Mouse (Mus musculus): ENCODE measurements at regions not wholly inside any gene's neighbourhood (a gene's known extent, or its start where the extent isn't known, plus 50 kb on each side); places are given as distances from the start of the nearest gene placed in this dataset.

DNA sequence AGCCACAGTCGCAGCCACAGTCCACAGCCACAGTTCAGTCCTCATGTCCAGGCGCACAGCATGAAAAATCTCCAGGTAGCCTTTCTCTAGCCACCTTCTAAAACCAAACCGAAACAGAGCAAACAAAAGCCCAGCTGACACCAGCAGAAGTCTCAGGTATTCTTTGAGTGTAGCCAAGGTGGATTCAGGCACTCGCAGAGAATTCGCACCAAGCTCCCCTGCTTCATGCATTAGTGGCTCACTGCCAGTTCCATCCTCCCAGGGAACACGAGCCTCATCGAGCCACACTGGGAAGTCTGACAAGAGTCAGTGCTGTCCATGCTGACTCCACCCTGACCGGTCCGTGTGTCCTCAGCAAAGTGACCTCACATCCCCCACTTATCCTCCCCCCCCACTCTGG lies 217.7 kb upstream of the Amigo2 start:
- peak in 1 of 2 experiments; percentile 27 for DNase-seq
- intact Hi-C loops (cut with DNase I): no loop called here

DNA sequence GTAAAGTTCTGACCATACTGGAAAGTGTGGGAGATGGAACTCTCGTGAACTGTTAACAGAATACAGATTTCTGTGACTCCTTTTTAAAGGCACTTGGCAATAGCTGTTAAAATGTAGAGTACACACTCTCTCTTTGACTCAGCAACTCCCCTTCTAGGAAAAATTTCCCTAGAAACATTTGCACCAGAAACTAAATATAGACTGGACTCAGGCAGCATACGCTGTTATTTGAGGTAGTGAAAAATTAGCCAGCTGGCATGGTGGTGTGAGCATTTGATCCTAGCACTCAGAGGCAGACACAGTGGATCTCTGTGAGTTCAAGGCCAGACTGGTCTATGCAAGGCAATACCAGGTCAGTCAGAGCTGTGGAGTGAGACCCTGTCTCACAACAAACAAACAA lies 215.5 kb upstream of the Amigo2 start:
- DNase-seq: no peak
- intact Hi-C loops (cut with DNase I): no loop called here

DNA sequence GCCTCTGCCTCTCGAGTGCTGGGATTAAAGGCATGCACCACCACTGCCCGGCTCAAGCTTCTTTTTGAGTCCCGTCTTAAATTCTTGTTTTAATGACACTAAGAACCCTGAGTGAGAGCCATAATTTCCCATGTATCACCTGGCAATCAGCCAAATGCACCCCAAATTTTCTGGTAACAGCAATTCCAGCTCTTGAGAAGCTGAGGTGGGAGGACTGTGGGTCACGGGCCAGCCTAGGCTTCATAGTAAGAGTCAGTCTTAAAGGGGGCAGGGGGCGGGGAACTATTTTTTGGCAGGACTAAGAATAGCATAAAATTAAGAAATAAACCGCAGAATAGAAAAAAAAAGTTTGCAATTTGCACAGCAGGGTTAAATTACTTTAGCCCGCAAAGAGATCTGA lies 214.9 kb upstream of the Amigo2 start:
- no peak for DNase-seq
- intact Hi-C loops (cut with DNase I): no loop called here

DNA sequence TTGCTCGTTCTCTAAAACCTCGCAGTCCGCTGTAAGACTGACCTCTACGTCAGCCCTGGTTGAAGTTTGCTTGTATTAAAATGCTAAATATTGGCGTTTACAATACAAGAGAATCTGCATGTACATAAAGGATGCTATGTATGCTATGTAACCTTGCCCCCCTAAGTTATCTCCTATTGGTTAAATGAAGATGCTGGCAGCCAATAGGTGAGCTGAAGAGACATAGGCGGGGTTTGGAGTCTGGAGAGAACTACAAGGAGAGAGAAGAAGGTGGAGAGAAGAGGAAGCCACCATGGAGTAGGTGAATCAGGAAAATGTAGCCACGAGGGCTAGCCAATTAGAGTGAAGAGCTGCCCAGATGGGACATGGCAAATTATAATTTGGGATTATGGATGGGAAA lies 214.0 kb upstream of the Amigo2 start:
- intact Hi-C loops (cut with DNase I): no loop called here
- no peak for DNase-seq

DNA sequence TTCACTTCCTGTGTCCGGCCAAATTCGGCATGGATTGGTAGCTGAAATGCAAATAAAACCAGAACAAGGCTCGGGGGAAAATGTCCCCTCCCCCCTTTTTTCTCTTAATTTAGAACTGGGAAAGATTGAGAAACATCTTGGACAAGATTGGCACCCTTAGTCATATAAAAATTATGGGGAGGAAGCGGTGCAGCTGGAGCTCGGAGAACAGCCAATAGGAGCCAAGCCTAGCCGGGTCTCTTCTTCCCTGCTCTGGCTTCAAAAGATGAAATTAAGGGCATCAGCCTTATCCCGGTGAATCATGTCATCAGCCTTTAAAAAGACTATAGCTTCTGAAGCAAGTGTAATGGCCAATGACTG lies 213.3 kb upstream of the Amigo2 start:
- intact Hi-C loops (cut with DNase I): no loop called here
- DNase-seq: no peak

DNA sequence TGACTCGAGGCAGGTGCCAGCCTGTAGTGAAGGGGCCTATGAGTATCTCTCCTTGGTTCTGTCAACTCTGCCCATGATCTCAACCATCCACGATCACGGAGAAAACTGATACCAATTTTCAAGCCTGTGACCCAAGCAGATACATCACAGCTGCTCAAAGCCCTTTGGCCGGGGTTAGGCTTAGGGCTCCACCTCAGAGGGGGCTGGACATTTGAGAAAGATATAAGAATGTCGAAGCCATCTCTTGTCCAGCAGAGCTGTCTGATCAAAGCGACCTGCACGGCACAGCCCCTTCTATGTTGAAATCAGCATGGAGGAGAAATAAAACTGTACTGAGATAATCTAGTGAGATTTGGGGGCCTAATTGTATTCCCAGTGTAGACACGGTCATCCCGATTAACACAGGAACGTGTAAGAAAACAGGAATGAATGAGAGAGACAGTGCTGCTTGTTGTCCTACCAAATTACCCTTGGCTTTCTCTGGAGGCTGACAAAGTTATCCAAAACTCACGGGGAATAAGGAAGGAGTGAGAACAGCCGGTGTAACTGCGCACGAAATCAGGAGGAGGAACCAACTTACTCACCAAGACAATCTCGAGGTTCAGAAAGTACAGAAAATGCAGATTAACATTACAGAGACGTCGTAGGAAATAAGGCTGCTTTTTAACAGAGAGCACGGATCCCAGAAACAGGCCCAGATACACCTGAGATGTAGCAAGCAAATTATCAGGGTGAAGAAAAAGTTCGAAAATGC lies 212.7 kb upstream of the Amigo2 start:
- DNase-seq: no peak
- intact Hi-C loops (cut with DNase I): no loop called here

DNA sequence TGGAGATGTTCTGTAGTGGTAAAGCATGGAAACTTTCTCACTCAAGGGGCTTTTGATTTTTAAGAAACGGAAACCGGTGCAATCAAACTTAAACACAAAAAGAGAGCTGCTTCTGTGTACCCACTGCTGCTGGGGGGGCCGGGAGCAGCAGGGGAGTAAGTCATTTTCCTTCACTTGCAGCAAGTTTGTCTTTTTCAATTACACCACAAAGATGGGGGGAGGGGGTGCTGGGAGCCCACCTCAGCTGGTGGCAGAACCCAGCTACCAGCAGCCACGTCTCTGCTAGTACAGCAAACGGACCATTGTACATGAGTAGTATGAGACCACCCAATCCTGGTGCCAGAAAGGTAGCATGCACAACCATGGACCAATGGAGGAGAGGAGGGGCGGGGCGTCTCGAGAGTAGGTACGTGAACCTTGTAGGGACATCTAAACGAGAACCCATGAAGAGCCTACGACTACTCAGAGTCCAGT lies 211.7 kb upstream of the Amigo2 start:
- DNase-seq: no peak
- intact Hi-C loops (cut with DNase I): no loop called here

DNA sequence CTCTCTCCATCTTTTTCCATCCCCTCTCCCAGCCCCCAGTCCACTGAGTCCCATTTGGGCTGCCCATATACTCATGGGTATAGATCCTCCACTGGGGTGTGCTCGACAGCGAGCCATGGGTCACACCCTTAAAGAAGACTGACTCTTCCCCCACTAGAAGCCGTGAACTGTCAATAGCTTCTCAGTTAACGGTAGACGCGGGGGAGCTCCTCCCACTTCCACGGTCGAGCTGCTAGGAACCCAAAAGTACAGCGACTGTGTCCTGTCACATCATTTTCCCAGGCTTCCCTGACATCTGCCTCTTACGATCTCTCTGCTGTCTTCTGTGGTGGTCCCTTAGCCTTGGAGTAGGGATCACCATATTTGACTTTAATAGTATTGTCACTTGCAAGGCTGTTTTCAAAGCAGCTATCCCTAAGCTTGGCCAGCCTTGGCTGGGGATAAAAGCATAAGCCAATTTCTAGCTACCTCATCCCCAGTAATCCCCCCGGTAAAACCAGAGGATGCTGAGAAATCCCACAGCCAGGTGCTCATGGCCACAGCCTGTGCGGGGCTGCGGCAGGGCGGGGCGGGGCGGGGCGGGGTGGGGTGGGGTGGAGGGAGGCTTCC lies 211.2 kb upstream of the Amigo2 start:
- intact Hi-C loops (cut with DNase I): no loop called here

DNA sequence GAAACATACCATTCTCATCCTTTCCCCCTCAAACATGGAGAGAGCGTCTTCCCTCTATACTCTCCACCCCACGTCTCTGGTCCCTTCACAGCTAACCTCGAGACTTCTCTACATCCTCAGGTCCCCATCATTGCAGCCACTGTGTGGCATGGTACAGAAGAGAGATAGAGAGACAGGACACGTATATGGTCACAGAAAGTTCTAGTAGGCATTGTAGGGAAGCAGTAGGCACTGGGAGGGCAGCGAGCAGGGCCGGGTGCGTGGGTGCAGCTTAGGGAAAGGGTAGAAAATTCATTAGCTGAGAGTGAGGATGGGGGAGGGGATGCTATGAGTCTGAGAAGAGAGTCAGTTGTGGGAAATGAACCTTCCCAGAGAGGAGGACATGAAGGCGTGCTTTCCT lies 210.4 kb upstream of the Amigo2 start:
- DNase-seq: no peak
- intact Hi-C loops (cut with DNase I): no loop called here

More for the DNA sequence above, 211.2 kb upstream of the Amigo2 start:
- no peak for DNase-seq

DNA sequence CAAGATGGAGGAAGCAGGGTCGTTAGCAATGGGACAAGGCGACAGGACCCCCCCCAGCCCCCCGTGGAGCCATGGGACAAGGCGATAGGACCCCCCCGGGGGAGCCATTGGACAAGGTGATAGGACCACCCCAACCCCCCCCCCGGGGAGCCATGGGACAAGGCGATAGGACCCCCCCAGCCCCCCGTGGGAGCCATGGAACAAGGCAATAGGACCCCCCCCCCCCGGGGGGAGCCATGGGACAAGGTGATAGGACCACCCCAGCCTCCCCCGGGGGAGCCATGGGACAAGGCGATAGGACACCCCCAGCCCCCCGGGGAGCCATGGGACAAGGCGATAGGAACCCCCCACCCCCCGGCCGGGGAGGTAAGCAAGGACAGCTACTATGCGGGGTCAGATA lies 209.9 kb upstream of the Amigo2 start:
- intact Hi-C loops (cut with DNase I): no loop called here
- no peak for DNase-seq

DNA sequence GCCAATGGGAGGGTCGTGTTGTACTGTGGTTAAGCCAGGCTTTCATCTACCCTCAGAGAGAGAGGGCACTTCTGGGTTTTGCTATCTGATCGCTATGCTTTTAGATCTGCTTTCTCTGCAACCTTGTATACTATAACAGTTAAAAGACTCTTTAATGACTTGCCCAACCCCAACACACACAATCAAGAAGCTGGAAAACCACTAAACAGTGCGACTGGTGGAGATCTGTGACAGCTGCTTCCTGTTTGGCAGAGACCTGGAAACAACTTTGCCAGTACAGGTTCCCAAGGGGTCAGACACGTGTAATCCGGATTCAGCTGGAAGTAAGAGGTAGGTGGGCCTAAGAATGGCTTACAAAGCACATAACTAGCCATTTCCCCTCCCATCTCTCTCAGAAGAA lies 208.6 kb upstream of the Amigo2 start:
- DNase-seq: no peak
- intact Hi-C loops (cut with DNase I): no loop called here

DNA sequence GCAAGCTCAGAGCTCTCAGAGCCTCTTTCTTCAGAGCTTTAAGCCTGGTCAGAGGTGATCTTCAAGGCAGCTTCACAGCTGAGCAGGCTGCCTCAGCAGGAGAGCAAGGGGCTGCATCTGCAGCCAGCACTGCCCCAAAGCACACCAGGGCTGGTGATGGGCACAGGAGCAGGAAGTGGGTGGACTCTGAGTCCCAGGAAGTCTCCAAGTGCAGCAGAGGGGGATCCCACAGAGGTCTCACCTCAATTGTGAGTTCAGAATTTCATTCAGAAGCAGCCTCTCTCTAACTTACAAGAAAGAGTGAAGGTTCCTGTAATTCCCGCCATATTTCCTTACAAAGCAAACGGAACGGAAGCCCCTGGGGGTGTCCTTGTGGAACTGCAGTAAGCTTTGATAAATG lies 202.6 kb upstream of the Amigo2 start:
- intact Hi-C loops (cut with DNase I): no loop called here
- no peak for DNase-seq

DNA sequence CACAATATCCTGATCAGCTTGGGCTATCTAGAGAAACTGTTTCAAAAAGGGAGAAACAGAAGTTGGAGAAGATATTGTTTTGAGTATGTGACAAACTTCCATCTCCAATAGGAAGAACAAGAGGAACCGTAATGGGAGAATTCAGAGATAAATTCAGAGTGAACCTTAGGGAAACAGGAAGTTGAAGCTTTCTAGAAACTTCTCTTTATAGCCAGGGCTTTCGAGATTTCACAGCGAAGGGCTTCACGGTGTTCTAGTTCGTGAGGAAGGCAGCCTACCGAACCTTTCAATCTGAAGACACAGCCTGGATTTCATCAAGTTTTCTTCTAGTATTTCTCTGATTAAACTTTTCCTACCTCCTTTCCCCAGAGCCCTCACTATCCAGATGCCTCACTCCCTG lies 201.9 kb upstream of the Amigo2 start:
- DNase-seq: no peak
- intact Hi-C loops (cut with DNase I): no loop called here

DNA sequence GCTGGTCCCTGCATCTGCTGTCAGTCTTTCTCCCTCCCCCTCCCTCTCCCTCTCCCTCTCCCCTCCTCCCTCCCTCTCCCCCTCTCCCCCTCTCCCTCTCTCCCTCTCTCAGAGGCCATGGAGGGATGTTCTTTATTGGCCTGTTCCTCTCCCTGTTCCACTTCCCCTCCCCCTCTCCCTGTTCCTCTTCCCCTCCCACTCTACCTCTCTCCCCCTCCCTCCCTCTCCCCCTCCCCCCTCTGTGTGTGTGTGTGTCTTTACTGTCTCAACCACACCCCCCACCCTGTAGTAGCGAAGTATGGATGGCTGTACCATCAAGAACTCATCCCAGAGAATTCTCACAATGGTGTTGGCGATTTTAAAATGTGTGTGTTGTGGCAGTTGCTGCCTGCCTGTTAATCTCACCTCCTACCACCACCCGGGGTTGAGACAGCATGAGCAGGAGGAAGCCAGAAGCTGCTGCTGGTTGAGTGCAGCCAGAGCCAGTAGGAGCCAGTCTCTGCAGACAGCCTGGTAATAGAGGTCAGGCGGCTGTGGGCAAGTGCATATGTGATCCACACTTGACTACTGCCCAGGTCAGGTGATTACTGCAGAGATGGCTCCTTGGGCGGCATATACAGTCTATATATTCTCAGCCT lies 201.3 kb upstream of the Amigo2 start:
- DNase-seq: no peak
- intact Hi-C loops (cut with DNase I): no loop called here

DNA sequence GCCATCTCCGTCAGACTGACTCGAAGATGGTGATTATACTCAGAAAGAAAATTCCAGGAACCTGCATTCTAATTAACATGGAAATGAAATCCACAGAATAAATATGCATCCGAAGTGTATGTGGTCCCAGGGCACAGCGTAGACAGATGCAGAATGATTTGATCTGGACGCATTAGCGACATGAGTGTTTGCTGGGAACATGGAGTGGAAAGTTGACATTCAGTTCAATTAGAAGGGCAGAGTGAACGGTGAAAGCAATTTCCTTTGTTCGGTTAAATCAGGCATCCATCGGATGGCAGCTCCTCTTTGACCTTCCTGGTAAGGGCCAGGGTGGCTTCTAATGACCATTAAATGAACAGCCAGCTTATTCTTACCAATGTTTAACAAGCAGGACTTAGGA lies 199.1 kb upstream of the Amigo2 start:
- intact Hi-C loops (cut with DNase I): no loop called here
- no peak for DNase-seq

DNA sequence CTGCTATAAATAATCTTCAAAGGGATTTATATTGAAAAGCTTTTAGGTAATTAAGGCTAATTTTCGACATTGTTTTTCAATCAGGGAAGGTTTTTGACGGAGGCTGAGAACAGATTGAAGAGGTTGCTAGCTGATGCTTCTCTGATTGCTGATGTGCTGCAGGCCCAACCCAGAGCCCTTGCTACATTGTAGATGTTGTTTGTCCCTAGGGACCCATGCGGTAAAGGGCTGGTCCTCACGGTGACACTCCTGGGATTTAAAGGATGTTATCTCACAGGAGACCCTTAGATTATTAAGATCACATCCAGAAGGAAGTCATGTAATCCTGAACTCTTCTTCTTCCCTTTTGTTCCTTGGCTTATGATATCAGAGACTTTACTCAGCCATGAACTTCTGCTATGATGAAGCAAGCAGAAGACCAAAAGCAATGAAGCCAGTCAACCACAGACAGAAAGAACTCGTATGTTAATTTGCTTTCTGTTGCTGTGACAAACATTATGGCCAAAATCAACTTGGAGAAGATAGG lies 191.2 kb upstream of the Amigo2 start:
- intact Hi-C loops (cut with DNase I): no loop called here
- no peak for DNase-seq
